Mouse (Mus musculus) embryonic fibroblast, embryonic 13.5 days (primary cell): ENCODE results near the gene Iqsec1. TPM values are rescaled to one million over a fixed set of nuclear protein-coding genes. Genes with fewer than 3 reads are reported as not detected.
A peak's percentile ranks its signal among the peaks of the same experiment; 100 is the strongest.
"Not testable (repeated sequence)": the region's sequence is repeated elsewhere in the genome, so short reads cannot be mapped to it uniquely, and the experiment has no call there.

Experiments
- H3K27ac ChIP-seq: 2 replicates; pipeline ENCODE4 v1.5.1; 2012; ENCODE audit warnings: low read length, control low read depth, inconsistent platforms; ENCODE audit not compliant: insufficient read depth
- H3K4me1 ChIP-seq: 2 replicates; pipeline ENCODE4 v1.6.1; 2011; ENCODE audit warnings: low read length; ENCODE audit not compliant: control insufficient read depth, insufficient read depth
- H3K4me3 ChIP-seq: 2 replicates; pipeline ENCODE4 v1.5.1; 2011; ENCODE audit warnings: mild to moderate bottlenecking, control low read depth, low read length; ENCODE audit not compliant: insufficient read depth
- CTCF ChIP-seq: IDR thresholded peaks from 2 replicates; pipeline ENCODE4 v1.5.1; 2011; ENCODE audit warnings: mild to moderate bottlenecking, control low read depth, low read length, moderate library complexity, borderline replicate concordance; ENCODE audit not compliant: insufficient read depth
- POLR2A ChIP-seq: IDR thresholded peaks from 2 replicates; pipeline ENCODE4 v1.6.1; 2011; ENCODE audit warnings: low read depth, mild to moderate bottlenecking, control low read depth, low read length, moderate library complexity
- polyA plus RNA-seq: library from polyadenylated mRNA; stranded (reverse); fragments of >200 nt; gene quantifications from 2 replicates; pipeline ENCODE4 v1.2.4, GENCODE M21; 2011; ENCODE audit warnings: low read depth; ENCODE audit not compliant: missing spikeins, insufficient read length

Iqsec1 gene
- polyA plus RNA-seq, 1 experiment = 56.0 TPM

- Histone ChIP-seq H3K27ac (no peak overlapping the region), H3K4me1 (no peaks in the 10 kb centered on the region), H3K4me3 (no peak overlapping the region)
- no peak for TF ChIP-seq CTCF
- TF ChIP-seq POLR2A = no peak
Observed at GRCm38 (mm10) chr6:90662148-90662547, 326.3 kb downstream of the Iqsec1 start.

- Histone ChIP-seq H3K4me3 (no peak overlapping the region), H3K4me1 (no peaks in the 10 kb centered on the region), H3K27ac (no peak overlapping the region)
- no peak for TF ChIP-seq CTCF
- no peak for TF ChIP-seq POLR2A
Observed at GRCm38 (mm10) chr6:90661029-90661399, 327.5 kb downstream of the Iqsec1 start.

DNA sequence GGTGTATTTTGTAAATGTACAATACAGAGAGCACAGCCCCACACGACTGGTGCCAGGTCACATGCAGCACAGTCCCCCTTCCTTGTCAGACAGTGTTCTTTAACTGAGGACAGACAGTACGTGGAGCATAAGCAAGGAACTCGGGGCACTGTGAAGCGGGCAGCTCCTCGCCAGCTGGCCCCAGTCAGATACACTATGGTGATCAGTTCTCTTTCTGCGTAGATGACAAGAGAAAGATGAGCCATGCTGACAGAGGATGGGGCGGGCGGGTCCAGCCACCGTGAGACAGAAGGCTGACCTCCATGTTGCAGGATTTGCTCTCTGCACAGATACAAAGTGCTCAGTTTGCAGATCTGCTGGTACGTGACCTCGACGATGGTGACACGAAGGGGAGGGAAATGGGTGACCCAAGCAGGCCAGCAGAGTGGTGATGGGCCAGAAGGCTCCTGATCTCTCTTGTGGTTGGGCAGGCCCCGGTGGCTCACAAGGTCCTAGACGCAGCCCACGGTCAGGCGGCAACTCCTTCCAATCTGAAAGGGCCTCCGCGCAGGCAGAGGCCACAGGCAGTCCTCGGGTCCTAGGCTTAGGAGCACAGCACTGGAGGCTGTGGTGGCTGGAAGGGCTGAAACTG is 328.0 kb downstream of the Iqsec1 start:
- no peaks in the 10 kb centered on the region for H3K4me1 ChIP-seq
- no peak overlapping the region for H3K4me3 ChIP-seq
- no peak overlapping the region for H3K27ac ChIP-seq
- TF ChIP-seq CTCF (no peak), POLR2A (no peak)

DNA sequence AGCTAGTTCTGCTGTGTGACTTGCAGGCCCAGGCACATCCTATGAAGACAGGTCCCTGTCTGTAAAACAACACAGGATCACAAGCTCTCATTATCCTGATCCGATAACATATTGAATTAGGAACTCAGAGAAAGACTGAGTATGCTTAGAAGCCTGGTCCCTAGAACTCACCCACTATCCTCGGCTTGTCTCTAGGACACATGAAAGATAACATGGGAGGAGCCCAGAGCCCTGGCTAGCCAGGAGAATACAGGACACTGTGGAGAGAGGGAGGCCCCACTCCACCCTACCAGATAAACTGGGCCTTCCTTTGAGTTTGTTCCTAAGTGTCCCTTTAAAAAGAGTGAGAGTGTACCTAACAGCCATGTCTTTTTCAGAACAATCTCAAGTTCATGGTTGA is 328.6 kb downstream of the Iqsec1 start:
- Histone ChIP-seq H3K27ac (no peak overlapping the region), H3K4me1 (no peaks in the 10 kb centered on the region), H3K4me3 (no peak overlapping the region)
- TF ChIP-seq POLR2A (no peak), CTCF (no peak)

DNA sequence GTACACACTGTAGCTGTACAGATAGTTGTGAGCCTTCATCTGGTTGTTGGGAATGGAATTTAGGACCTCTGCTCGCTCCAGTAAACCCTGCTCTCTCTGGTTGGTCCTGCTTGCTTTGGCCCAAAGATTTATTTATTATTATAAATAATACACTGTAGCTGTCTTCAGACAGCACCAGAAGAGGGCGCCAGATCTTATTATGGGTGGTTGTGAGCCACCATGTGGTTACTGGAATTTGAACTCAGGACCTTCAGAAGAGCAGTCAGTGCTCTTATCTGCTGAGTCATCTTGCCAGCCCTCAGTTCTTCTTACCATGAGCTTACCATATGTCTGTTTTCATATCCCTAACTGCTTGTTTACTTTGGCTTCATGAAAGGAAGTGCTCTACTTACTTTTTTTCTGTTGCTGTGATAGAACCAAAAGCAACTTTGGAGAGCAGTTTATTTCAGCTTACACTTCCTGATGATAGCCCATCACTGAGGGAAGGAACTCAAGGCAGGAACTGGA is 332.1 kb downstream of the Iqsec1 start:
- not testable (repeated sequence) for H3K4me1 ChIP-seq, H3K4me3 ChIP-seq, H3K27ac ChIP-seq

DNA sequence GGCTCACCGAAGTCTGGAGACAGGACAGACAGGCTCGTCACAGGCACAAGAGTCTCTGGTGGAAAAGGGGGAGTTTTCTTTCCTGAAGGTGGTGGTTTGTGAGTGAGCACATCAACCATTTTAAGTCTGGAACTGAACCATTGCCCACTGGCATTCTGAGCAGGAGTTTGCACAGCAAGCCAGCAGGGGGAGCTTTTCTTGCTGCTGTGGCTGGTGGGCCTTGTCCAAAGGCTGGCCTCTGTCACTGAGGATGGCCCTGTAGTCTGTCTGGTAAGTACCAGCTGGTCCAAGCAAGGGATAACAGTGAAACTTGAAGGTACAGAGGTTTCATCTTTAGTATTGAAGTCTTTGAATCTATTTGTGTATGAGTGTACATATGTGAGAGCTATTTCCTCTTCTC is 334.7 kb downstream of the Iqsec1 start:
- Histone ChIP-seq H3K27ac (no peak overlapping the region), H3K4me3 (no peak overlapping the region), H3K4me1 (no peaks in the 10 kb centered on the region)
- no peak for TF ChIP-seq POLR2A
- peak; percentile 43; the same call in 1 of the 2 replicates for TF ChIP-seq CTCF

DNA sequence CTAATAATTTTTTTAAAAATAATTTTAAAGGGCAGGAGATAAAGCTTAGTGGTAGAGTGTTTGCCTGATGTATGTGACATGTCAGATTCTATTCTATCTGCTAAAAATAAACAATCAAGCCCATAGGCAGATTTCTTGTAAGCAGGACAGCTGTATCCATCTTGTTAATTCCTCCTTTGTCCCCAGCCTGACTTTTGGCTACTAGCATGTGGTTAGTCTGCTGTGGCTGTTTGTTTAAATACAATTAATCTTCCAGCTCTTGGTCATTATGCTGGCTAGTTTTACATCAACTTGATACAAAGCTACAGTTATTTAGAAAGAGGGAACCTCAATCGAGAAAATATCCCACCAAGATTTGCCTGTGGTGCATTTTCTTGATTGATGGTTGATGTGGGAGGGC is 337.9 kb downstream of the Iqsec1 start:
- TF ChIP-seq POLR2A = no peak
- no peak for TF ChIP-seq CTCF

GRCm38 (mm10) chr6:90649279-90649678 is 339.2 kb downstream of the Iqsec1 start:
- Histone ChIP-seq H3K27ac (no peak overlapping the region), H3K4me1 (no peaks in the 10 kb centered on the region), H3K4me3 (no peak overlapping the region)
- TF ChIP-seq POLR2A (no peak), CTCF (no peak)

More for the DNA sequence above, 337.9 kb downstream of the Iqsec1 start:
- no peak overlapping the region for H3K27ac ChIP-seq
- H3K4me3 ChIP-seq = no peak overlapping the region
- H3K4me1 ChIP-seq = no peaks in the 10 kb centered on the region

DNA sequence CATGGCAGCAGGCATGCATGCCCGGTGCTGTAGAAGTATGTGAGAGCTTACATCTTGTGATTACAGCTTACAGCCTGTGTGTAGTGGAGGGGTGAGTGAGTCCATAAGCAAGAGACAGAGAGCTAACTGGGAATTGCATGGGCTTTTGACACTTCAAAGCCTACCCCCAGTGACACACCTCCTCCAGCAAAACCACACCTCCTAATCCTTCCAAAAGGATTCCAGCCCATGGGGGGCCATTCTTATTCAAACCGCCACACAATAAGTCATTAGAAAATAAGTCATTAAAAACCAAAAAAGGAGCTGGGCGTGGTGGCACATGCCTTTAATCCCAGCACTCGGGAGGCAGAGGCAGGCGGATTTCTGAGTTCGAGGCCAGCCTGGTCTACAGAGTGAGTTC is 340.1 kb downstream of the Iqsec1 start:
- TF ChIP-seq CTCF (no peak), POLR2A (no peak)
- Histone ChIP-seq H3K4me3 (no peak overlapping the region), H3K4me1 (no peaks in the 10 kb centered on the region), H3K27ac (no peak overlapping the region)

- H3K4me3 ChIP-seq = no peak overlapping the region
- no peak overlapping the region for H3K27ac ChIP-seq
- no peaks in the 10 kb centered on the region for H3K4me1 ChIP-seq
- TF ChIP-seq POLR2A (no peak), CTCF (no peak)
Observed at GRCm38 (mm10) chr6:90644965-90645364, 343.5 kb downstream of the Iqsec1 start.
